Mouse (Mus musculus) heart, adult 18-20 months (tissue): ENCODE data around the gene Nsa2. TPM values are rescaled to one million over a fixed set of nuclear protein-coding genes. Genes with fewer than 3 reads are reported as not detected.

Source experiments
- DNase-seq, 2 experiments: peaks; one replicate each; pipeline ENCODE4 v3.0.0; 2021 to 2022; ENCODE audit warnings: mixed read lengths in 1 of 2
- total RNA-seq, 2 experiments: library from RNA; stranded (reverse); gene quantifications; 2 replicates each; pipeline ENCODE4 v1.2.3; 2021

Nsa2 gene
- total RNA-seq, 2 experiments from 2014 or later = 48.4 to 52.1 TPM

GRCm38 (mm10) chr13:97087421-97087820, 50.3 kb downstream of the Nsa2 start:
- DNase-seq = no peak

DNA sequence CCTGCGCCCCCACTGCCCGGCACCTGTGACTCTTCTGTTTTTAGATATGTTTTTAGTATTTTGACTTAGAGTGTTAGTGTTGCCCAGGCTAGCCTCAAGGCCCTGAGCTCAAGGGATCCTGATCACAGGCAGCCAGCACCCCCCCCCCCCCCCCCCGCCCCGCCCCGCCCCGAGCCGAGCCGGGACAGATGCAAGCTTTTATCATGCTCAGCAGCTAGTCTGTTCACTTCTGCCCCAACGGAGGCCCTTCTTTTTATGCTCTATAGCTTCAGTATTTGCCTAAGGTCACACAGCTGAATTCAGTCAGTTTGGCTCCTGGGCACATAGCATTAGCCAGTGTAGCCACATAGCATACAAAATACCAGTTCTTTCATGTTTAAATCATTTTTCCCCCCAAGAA, 51.4 kb downstream of the Nsa2 start:
- no peak for DNase-seq

- no peak for DNase-seq
Measured at GRCm38 (mm10) chr13:97082432-97082831, 55.3 kb downstream of the Nsa2 start.

DNA sequence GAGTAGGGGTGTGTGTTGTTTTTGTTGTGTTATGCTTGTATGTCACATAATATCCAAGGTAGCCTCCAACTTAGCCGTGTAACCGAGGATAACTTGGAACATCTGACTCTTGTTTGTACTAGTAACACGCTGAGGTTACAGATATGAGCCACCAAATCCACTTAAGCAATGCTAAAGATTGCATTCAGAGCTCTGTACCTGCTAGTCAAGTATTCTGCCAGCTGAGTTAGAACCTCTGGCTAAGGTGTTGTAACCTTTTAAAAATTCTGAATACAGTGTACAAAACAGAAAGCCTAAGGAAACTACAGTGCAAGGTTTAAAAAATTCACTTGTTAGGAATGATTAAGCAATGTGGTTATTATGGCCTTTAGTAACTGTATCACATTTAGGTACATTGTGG, 57.1 kb downstream of the Nsa2 start:
- no peak for DNase-seq

DNA sequence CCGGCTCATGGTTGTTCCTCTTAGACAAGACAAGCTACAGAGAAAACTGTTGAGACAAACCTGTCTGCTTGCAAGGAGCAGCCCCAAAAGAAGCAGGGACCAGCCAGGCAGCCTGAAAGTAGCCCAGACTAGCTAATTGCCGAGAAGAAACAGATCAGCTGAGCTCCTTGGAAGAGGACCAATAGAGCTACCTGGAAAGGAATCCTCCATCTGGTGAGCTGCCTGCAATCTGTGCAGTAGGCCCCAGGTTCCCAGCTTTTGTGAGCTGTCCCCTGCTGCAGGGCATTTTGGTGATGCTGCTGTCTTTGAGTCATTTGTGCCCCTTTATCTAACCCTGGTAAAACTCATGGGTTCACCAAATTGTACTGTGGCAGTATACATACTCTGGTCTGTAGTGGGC, 57.5 kb downstream of the Nsa2 start:
- DNase-seq = no peak

Other genes starting within 250 kb of the Nsa2 start
- under 1 TPM; 0.05 to 0.08 TPM for gene Gcnt4, start 213.2 kb downstream of the Nsa2 start, total RNA-seq
- not detected for gene 1700029F12Rik, start 103.6 kb downstream of the Nsa2 start, total RNA-seq
- gene Fam169a, start 70.7 kb downstream of the Nsa2 start, total RNA-seq = under 1 TPM; 0.62 to 0.94 TPM
- gene Gm6169, start 38.7 kb downstream of the Nsa2 start, total RNA-seq = 1 to 10 TPM in 1 of 2 experiments, not detected in 1; 9.8 TPM
- 10 to 100 TPM; 51.7 to 54.1 TPM for gene Gfm2, start within 50 bp of the Nsa2 start, total RNA-seq
- 10 to 100 TPM; 22.3 to 24.2 TPM for gene Hexb, start 60.4 kb upstream of the Nsa2 start, total RNA-seq
- 1 to 10 TPM; 7.4 to 8.8 TPM for gene Enc1, start 103.2 kb upstream of the Nsa2 start, total RNA-seq